Mouse (Mus musculus): ENCODE results near the gene Olfr319. TPM values are rescaled to one million over a fixed set of nuclear protein-coding genes. Genes with fewer than 3 reads are reported as not detected.
"Not testable (repeated sequence)": the region's sequence is repeated elsewhere in the genome, so short reads cannot be mapped to it uniquely, and the experiment has no call there.

The Olfr319 gene
- polyA plus RNA-seq, 1 experiment from 2014 or later = not detected

DNA sequence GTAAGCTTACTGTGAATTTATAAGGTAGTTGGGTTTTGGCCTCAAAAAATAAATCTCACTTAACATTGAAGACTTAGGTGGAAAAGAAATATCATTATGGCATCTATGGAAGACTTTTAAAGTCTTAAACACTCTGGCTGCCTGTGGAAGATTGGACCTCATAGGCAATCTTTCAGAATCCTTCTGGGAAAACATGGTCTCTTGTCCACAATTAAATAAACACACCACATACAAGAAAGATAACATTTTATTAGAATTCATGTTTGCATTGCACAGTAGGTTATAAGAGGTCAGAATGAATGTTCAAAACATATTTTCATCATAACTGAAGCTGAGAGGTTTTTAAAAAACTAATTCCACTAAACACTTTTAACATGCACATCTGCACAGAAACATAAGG, 25.0 kb downstream of the Olfr319 start, which contains the start of gene Olfr318:
Gene Olfr318, minus strand, starts transcription at position 101 of the 400 bp plus-strand sequence.
- Histone ChIP-seq H3K36me3 (ENCODE audit: control insufficient read depth, insufficient read depth, low read length) (no peaks in the 10 kb centered on the region), H3K4me3 (ENCODE audit: low read depth, low read length) (no peak within 1 kb of the TSS), H3K4me1 (replicated peaks; ENCODE audit: control insufficient read depth, insufficient read depth, low read length) (no peaks in the 10 kb centered on the region), H3K27me3 (replicated peaks; ENCODE audit: control insufficient read depth, insufficient read depth, low read length) (no peaks in the 10 kb centered on the region), H3K9ac (ENCODE audit: low read depth, low read length) (no peak within 1 kb of the TSS), H3K9me3 (ENCODE audit: control insufficient read depth, low read length) (no peaks in the 10 kb centered on the region), H3K4me2 (no peak within 1 kb of the TSS), H3K27ac (ENCODE audit: low read depth, low read length) (no peak within 1 kb of the TSS)
- DNase-seq (ENCODE audit: low spot score) (no peak), ATAC-seq (replicated peaks; ENCODE audit: low FRiP score) (no peak)

DNA sequence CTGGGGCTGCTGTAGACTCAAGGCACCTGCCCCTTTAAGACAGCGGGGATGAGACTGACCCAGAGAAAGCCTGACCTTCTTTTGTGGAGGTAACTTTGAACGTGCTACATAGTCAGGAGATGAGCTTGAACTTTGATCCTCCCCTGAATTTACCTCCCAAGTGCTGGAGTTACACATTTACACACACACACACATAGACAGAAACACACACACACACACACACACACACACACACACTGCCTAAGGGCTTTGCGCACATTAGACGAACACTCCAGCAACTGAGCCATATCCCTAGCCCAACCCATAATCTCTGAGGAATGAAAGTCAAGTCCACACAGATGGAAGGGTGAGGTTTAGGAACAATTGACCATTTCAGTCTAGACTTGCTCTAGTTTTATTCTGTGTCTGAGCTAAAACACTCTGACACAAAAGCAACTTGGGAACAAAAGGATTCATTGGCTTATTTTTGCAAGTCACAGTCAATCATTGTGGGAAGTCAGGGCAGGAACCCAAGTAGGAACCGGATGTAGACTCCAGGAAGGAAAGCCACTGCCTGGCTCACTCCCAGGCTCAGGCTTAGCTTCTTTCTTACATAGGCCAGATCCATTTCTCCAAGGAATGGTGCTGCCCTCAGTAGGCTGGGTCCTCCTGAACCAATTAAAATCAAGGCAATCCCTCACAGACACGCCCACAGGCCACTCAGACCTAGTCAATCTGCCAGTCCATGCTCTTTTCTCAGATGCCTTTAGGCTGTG, 29.1 kb downstream of the Olfr319 start:
- H3K4me3 ChIP-seq (ENCODE audit: low read depth, low read length); H3K9me3 ChIP-seq (ENCODE audit: control insufficient read depth, low read length); H3K4me1 ChIP-seq (replicated peaks; ENCODE audit: control insufficient read depth, insufficient read depth, low read length); DNase-seq (ENCODE audit: low spot score); ATAC-seq (replicated peaks; ENCODE audit: low FRiP score); H3K27ac ChIP-seq (ENCODE audit: low read depth, low read length); H3K4me2 ChIP-seq; H3K9ac ChIP-seq (ENCODE audit: low read depth, low read length); H3K27me3 ChIP-seq (replicated peaks; ENCODE audit: control insufficient read depth, insufficient read depth, low read length); H3K36me3 ChIP-seq (ENCODE audit: control insufficient read depth, insufficient read depth, low read length): not testable (repeated sequence)
- 79% methylated on average over 6 of the region's 6 CpGs for WGBS

- no peak for DNase-seq (ENCODE audit: low spot score)
- no peaks in the 10 kb centered on the region for H3K27me3 ChIP-seq (replicated peaks; ENCODE audit: control insufficient read depth, insufficient read depth, low read length)
- H3K4me2 ChIP-seq = no peak overlapping the region
- no peak overlapping the region for H3K9ac ChIP-seq (ENCODE audit: low read depth, low read length)
- no peak for ATAC-seq (replicated peaks; ENCODE audit: low FRiP score)
- H3K4me3 ChIP-seq (ENCODE audit: low read depth, low read length) = no peak overlapping the region
- H3K9me3 ChIP-seq (ENCODE audit: control insufficient read depth, low read length) = no peaks in the 10 kb centered on the region
- H3K4me1 ChIP-seq (replicated peaks; ENCODE audit: control insufficient read depth, insufficient read depth, low read length) = no peaks in the 10 kb centered on the region
- WGBS = 63% methylated on average over 3 of the region's 3 CpGs
- no peaks in the 10 kb centered on the region for H3K36me3 ChIP-seq (ENCODE audit: control insufficient read depth, insufficient read depth, low read length)
- H3K27ac ChIP-seq (ENCODE audit: low read depth, low read length) = no peak overlapping the region
These were observed 34.4 kb downstream of the Olfr319 start for GRCm38 (mm10) chr11:58733372-58733771.

GRCm38 (mm10) chr11:58738792-58739262, 39.9 kb downstream of the Olfr319 start, which contains the start of gene Olfr317:
Olfr317 (minus strand) TSS chr11:58739212.
- Histone ChIP-seq H3K4me3 (ENCODE audit: low read depth, low read length) (no peak within 1 kb of the TSS), H3K4me2 (no peak within 1 kb of the TSS), H3K9me3 (ENCODE audit: control insufficient read depth, low read length) (no peaks in the 10 kb centered on the region), H3K27me3 (replicated peaks; ENCODE audit: control insufficient read depth, insufficient read depth, low read length) (no peaks in the 10 kb centered on the region), H3K27ac (ENCODE audit: low read depth, low read length) (no peak within 1 kb of the TSS), H3K4me1 (replicated peaks; ENCODE audit: control insufficient read depth, insufficient read depth, low read length) (no peaks in the 10 kb centered on the region), H3K9ac (ENCODE audit: low read depth, low read length) (no peak within 1 kb of the TSS), H3K36me3 (ENCODE audit: control insufficient read depth, insufficient read depth, low read length) (no peaks in the 10 kb centered on the region)
- ATAC-seq (replicated peaks; ENCODE audit: low FRiP score) = no peak
- 64% methylated on average over 4 of the region's 4 CpGs for WGBS
- no peak for DNase-seq (ENCODE audit: low spot score)

GRCm38 (mm10) chr11:58751096-58751495, 52.1 kb downstream of the Olfr319 start:
- ATAC-seq (replicated peaks; ENCODE audit: low FRiP score); H3K27me3 ChIP-seq (replicated peaks; ENCODE audit: control insufficient read depth, insufficient read depth, low read length); H3K4me3 ChIP-seq (ENCODE audit: low read depth, low read length); H3K27ac ChIP-seq (ENCODE audit: low read depth, low read length); H3K9me3 ChIP-seq (ENCODE audit: control insufficient read depth, low read length); DNase-seq (ENCODE audit: low spot score); H3K4me2 ChIP-seq; H3K36me3 ChIP-seq (ENCODE audit: control insufficient read depth, insufficient read depth, low read length); H3K9ac ChIP-seq (ENCODE audit: low read depth, low read length); H3K4me1 ChIP-seq (replicated peaks; ENCODE audit: control insufficient read depth, insufficient read depth, low read length): not testable (repeated sequence)
- WGBS = 84% methylated on average over 18 of the region's 18 CpGs

DNA sequence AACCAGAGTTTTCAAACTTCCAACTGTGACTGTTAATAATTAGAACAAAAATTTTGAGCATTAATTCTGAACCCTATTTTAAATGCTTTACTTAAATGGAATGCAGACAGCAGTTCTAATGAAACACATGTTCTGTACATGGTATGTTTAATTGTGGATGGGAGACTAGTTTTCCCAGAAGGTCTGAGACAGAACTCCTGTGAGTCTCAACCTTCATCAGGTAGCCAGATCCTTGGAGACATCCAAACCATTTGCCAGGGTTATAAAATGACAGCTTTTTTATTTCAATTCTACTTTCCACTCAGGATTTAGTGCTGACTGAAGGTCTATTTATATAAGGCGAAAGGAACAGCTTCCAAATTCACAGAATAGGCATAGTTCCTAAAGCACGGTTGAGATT, 53.5 kb downstream of the Olfr319 start, which contains the start of gene Olfr316:
Gene Olfr316, plus strand, starts transcription at position 301 of the 400 bp plus-strand sequence.
- no peaks in the 10 kb centered on the region for H3K27me3 ChIP-seq (replicated peaks; ENCODE audit: control insufficient read depth, insufficient read depth, low read length)
- H3K4me3 ChIP-seq (ENCODE audit: low read depth, low read length) = no peak within 1 kb of the TSS
- no peaks in the 10 kb centered on the region for H3K36me3 ChIP-seq (ENCODE audit: control insufficient read depth, insufficient read depth, low read length)
- H3K9ac ChIP-seq (ENCODE audit: low read depth, low read length) = no peak within 1 kb of the TSS
- H3K27ac ChIP-seq (ENCODE audit: low read depth, low read length) = no peak within 1 kb of the TSS
- no peaks in the 10 kb centered on the region for H3K4me1 ChIP-seq (replicated peaks; ENCODE audit: control insufficient read depth, insufficient read depth, low read length)
- DNase-seq (ENCODE audit: low spot score) (no peak), ATAC-seq (replicated peaks; ENCODE audit: low FRiP score) (no peak)
- WGBS = 84% methylated on average over 2 of the region's 2 CpGs
- no peaks in the 10 kb centered on the region for H3K9me3 ChIP-seq (ENCODE audit: control insufficient read depth, low read length)
- no peak within 1 kb of the TSS for H3K4me2 ChIP-seq

Other genes starting within 250 kb of the Olfr319 start
- not detected in 2 replicates for gene Lypd9, start 246.2 kb upstream of the Olfr319 start, polyA plus RNA-seq (2014; fragmentation: Nextera tagmentation; extraction: Ambion mirVana)
- not detected in 2 replicates for gene Olfr30, start 236.9 kb upstream of the Olfr319 start, polyA plus RNA-seq (2014; fragmentation: Nextera tagmentation; extraction: Ambion mirVana)
- gene Olfr332, start 206.6 kb upstream of the Olfr319 start, polyA plus RNA-seq (2014; fragmentation: Nextera tagmentation; extraction: Ambion mirVana) = not detected in 2 replicates
- not detected in 2 replicates for gene Olfr331, start 196.6 kb upstream of the Olfr319 start, polyA plus RNA-seq (2014; fragmentation: Nextera tagmentation; extraction: Ambion mirVana)
- not detected in 2 replicates for gene Olfr330, start 164.3 kb upstream of the Olfr319 start, polyA plus RNA-seq (2014; fragmentation: Nextera tagmentation; extraction: Ambion mirVana)
- not detected in 2 replicates for gene Olfr329-ps, start 152.7 kb upstream of the Olfr319 start, polyA plus RNA-seq (2014; fragmentation: Nextera tagmentation; extraction: Ambion mirVana)
- 0.05 and 0.08 TPM in 2 replicates for gene Olfr328, start 143.5 kb upstream of the Olfr319 start, polyA plus RNA-seq (2014; fragmentation: Nextera tagmentation; extraction: Ambion mirVana)
- gene Olfr224, start 128.6 kb upstream of the Olfr319 start, polyA plus RNA-seq (2014; fragmentation: Nextera tagmentation; extraction: Ambion mirVana) = not detected in 2 replicates
- gene Olfr325, start 121.4 kb upstream of the Olfr319 start, polyA plus RNA-seq (2014; fragmentation: Nextera tagmentation; extraction: Ambion mirVana) = not detected in 2 replicates
- not detected in 2 replicates for gene Olfr324, start 104.0 kb upstream of the Olfr319 start, polyA plus RNA-seq (2014; fragmentation: Nextera tagmentation; extraction: Ambion mirVana)
- gene 2210407C18Rik, start 83.1 kb upstream of the Olfr319 start, polyA plus RNA-seq (2014; fragmentation: Nextera tagmentation; extraction: Ambion mirVana) = not detected in 2 replicates
- gene Olfr323, start 68.7 kb upstream of the Olfr319 start, polyA plus RNA-seq (2014; fragmentation: Nextera tagmentation; extraction: Ambion mirVana) = not detected in 2 replicates
- gene Trim58, start 58.7 kb upstream of the Olfr319 start, polyA plus RNA-seq (2014; fragmentation: Nextera tagmentation; extraction: Ambion mirVana) = 5.6 and 6.4 TPM in 2 replicates
- not detected in 2 replicates for gene Olfr322, start 40.4 kb upstream of the Olfr319 start, polyA plus RNA-seq (2014; fragmentation: Nextera tagmentation; extraction: Ambion mirVana)
- gene Olfr320, start 18.1 kb upstream of the Olfr319 start, polyA plus RNA-seq (2014; fragmentation: Nextera tagmentation; extraction: Ambion mirVana) = not detected in 2 replicates
- not detected in 2 replicates for gene Olfr318, start 24.9 kb downstream of the Olfr319 start, polyA plus RNA-seq (2014; fragmentation: Nextera tagmentation; extraction: Ambion mirVana)
- not detected in 2 replicates for gene Olfr317, start 40.0 kb downstream of the Olfr319 start, polyA plus RNA-seq (2014; fragmentation: Nextera tagmentation; extraction: Ambion mirVana)
- gene Olfr316, start 53.6 kb downstream of the Olfr319 start, polyA plus RNA-seq (2014; fragmentation: Nextera tagmentation; extraction: Ambion mirVana) = not detected in 2 replicates
- gene Olfr315, start 74.0 kb downstream of the Olfr319 start, polyA plus RNA-seq (2014; fragmentation: Nextera tagmentation; extraction: Ambion mirVana) = not detected in 2 replicates
- gene Olfr314, start 83.8 kb downstream of the Olfr319 start, polyA plus RNA-seq (2014; fragmentation: Nextera tagmentation; extraction: Ambion mirVana) = not detected in 2 replicates
- 0.70 and 0.86 TPM in 2 replicates for gene Fam183b, start 102.8 kb downstream of the Olfr319 start, polyA plus RNA-seq (2014; fragmentation: Nextera tagmentation; extraction: Ambion mirVana)
- not detected in 2 replicates for gene Olfr313, start 115.8 kb downstream of the Olfr319 start, polyA plus RNA-seq (2014; fragmentation: Nextera tagmentation; extraction: Ambion mirVana)
- not detected in 2 replicates for gene Olfr312, start 130.1 kb downstream of the Olfr319 start, polyA plus RNA-seq (2014; fragmentation: Nextera tagmentation; extraction: Ambion mirVana)
- not detected in 2 replicates for gene Olfr311, start 140.1 kb downstream of the Olfr319 start, polyA plus RNA-seq (2014; fragmentation: Nextera tagmentation; extraction: Ambion mirVana)
- gene Gm12258, start 148.0 kb downstream of the Olfr319 start, polyA plus RNA-seq (2014; fragmentation: Nextera tagmentation; extraction: Ambion mirVana) = 4.3 and 5.2 TPM in 2 replicates
- gene 2810021J22Rik, start 168.1 kb downstream of the Olfr319 start, polyA plus RNA-seq (2014; fragmentation: Nextera tagmentation; extraction: Ambion mirVana) = 5.0 and 5.6 TPM in 2 replicates
- 10.2 and 11.8 TPM in 2 replicates for gene Zfp39, start 205.1 kb downstream of the Olfr319 start, polyA plus RNA-seq (2014; fragmentation: Nextera tagmentation; extraction: Ambion mirVana)
- gene Btnl10, start 218.7 kb downstream of the Olfr319 start, polyA plus RNA-seq (2014; fragmentation: Nextera tagmentation; extraction: Ambion mirVana) = 4.0 and 5.0 TPM in 2 replicates
- 229 and 240 TPM in 2 replicates for gene Rnf187, start 239.8 kb downstream of the Olfr319 start, polyA plus RNA-seq (2014; fragmentation: Nextera tagmentation; extraction: Ambion mirVana)
- 6.3 and 6.9 TPM in 2 replicates for gene Hist3h2ba, start 249.8 kb downstream of the Olfr319 start, polyA plus RNA-seq (2014; fragmentation: Nextera tagmentation; extraction: Ambion mirVana)

Measured in liver, embryonic 11.5 days (tissue).